Mouse (Mus musculus): ENCODE measurements around the gene Slc8a2.

DNA sequence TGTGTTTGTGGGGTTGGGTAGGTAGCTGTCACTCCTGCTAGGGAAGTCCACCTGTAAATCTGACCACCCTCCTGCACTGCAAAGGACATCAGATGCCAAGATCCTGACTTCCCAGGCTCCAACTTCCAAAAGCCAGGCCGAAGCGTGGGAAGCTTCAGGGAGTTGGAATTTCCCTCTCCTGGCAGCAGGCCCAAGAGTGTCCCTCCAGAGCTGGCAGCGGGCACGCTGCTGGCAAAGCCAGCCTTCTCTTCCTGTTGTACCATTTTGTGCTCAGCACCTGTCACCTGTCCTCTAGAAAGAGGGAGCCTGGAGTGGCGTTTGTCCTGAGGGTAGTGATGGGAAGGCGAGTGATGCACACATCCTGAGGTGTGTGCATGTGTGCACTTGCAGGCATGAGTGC is 1.3 kb upstream of the Slc8a2 start:
- TF ChIP-seq GATA1 (IDR thresholded peaks at IDR 0.05; ENCODE audit: low read length) (no peak), TAL1 (IDR thresholded peaks at IDR 0.05; ENCODE audit: low read length) (no peak)
